Mouse (Mus musculus) olfactory bulb, adult 2 months (tissue): ENCODE measurements around the gene Rabgap1l. TPM values are rescaled to one million over a fixed set of nuclear protein-coding genes. Genes with fewer than 3 reads are reported as not detected.

ENCODE experiments used
- H3K27ac ChIP-seq: fragments of 200-500 bp; 2 replicates; pipeline ENCODE4 v1.5.1; 2012; ENCODE audit warnings: low read depth, low read length; ENCODE audit not compliant: insufficient read depth
- H3K4me1 ChIP-seq: fragments of 200-500 bp; 2 replicates; pipeline ENCODE4 v1.6.1; 2012; ENCODE audit warnings: low read length; ENCODE audit not compliant: control insufficient read depth, insufficient read depth
- H3K4me3 ChIP-seq: fragments of 200-500 bp; 2 replicates; pipeline ENCODE4 v1.5.1; 2012; ENCODE audit warnings: mild to moderate bottlenecking, low read depth, low read length, moderate library complexity; ENCODE audit not compliant: insufficient read depth
- CTCF ChIP-seq: fragments of 200-500 bp; IDR thresholded peaks from 2 replicates; pipeline ENCODE4 v1.5.1; 2012; ENCODE audit warnings: low read depth, mild to moderate bottlenecking, low read length, moderate library complexity; ENCODE audit not compliant: insufficient read depth
- POLR2A ChIP-seq: fragments of 200-500 bp; IDR thresholded peaks from 2 replicates; pipeline ENCODE4 v1.6.1; 2012; ENCODE audit warnings: mild to moderate bottlenecking, low read depth, low read length, moderate library complexity; ENCODE audit not compliant: insufficient read depth
- WGBS: fragments of 180-500 bp; shearing (Covaris S2); methylation state at CpG from one replicate; pipeline ENCODE4 v1.1.7; 2018; 5-methylcytosine and 5-hydroxymethylcytosine counted together
- polyA plus RNA-seq: library from polyadenylated mRNA; stranded (reverse); fragments of >200 nt; gene quantifications from 2 replicates; pipeline ENCODE4 v1.2.4, GENCODE M21; 2012; ENCODE audit warnings: low replicate concordance; ENCODE audit not compliant: missing spikeins, insufficient read depth, insufficient read length

The Rabgap1l gene
- polyA plus RNA-seq, 1 experiment, result 89.2 TPM

DNA sequence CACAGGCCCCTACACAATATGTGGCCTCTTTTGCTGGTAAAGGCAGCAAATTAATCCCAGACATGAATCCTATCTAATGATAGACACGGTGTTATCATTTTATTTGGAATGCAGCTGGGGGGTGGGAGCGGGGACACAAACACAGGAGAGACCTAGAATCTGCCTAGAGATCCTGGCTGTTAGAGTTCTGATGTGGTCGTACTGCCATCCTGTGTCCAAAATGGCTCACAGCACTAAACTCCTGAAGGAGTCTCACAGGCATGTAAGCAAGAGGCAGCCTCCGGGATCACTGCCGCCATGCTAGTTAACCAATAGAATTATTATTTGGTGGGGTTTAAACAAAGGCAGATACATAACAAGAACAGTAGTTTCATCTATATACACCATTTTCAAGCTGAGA lies 608.5 kb downstream of the Rabgap1l start:
- H3K4me3 ChIP-seq, result no peak overlapping the region
- H3K27ac ChIP-seq, result no peak overlapping the region
- no peaks in the 10 kb centered on the region for H3K4me1 ChIP-seq
- 6% methylated on average over 5 of the region's 5 CpGs for WGBS
- TF ChIP-seq CTCF (no peak), POLR2A (no peak)

DNA sequence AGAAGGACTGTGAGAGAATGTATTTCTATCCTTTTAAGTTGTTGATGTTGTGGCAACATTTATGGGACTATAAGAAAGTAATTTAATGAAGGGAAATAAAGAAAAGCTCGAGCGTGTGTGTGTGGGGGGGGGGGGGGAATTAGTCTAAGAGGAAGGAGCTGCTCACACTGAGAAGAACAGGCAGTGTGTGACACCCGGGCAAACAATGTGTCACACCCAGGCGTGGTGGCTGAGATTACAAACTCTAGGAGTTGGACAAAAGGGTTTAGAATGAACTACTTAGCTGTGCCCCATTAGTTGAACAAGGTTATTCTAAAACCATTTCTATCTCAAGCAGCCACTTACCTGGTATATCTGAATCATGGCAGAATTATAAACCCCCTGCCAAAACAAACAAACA lies 611.8 kb downstream of the Rabgap1l start:
- no peak overlapping the region for H3K27ac ChIP-seq
- no peak overlapping the region for H3K4me3 ChIP-seq
- H3K4me1 ChIP-seq, result no peaks in the 10 kb centered on the region
- 80% methylated on average over 4 of the region's 4 CpGs for WGBS
- TF ChIP-seq CTCF, result no peak

- WGBS, result 62% methylated on average over 8 of the region's 8 CpGs
- H3K27ac ChIP-seq, result no peak overlapping the region
- TF ChIP-seq CTCF, result no peak
- no peak for TF ChIP-seq POLR2A
- H3K4me1 ChIP-seq, result no peaks in the 10 kb centered on the region
- no peak overlapping the region for H3K4me3 ChIP-seq
Observed at GRCm38 (mm10) chr1:160176903-160177302, 616.1 kb downstream of the Rabgap1l start.

Other genes with a start within 250 kb of the Rabgap1l start
- 41.4 TPM in 1 of 2 replicates, not detected in the other for gene Rc3h1, start 113.2 kb upstream of the Rabgap1l start, polyA plus RNA-seq
- gene Serpinc1, start 185.4 kb upstream of the Rabgap1l start, polyA plus RNA-seq, result not detected in 2 replicates
- gene Zbtb37, start 241.6 kb upstream of the Rabgap1l start, polyA plus RNA-seq, result not detected in 2 replicates